Mouse (Mus musculus) C2C12 (cell line): ENCODE results near the gene Frmd8.
A peak's percentile ranks its signal among the peaks of the same experiment; 100 is the strongest.

Source experiments
- CEBPB ChIP-seq: IDR thresholded peaks from one replicate; pipeline ENCODE4 v1.6.1; 2011; ENCODE audit warnings: low read depth, mild to moderate bottlenecking, control low read depth, moderate library complexity
- CTCF ChIP-seq: IDR thresholded peaks from one replicate; pipeline ENCODE4 v1.5.1; 2011; ENCODE audit not compliant: control insufficient read depth, insufficient read depth, insufficient read length
- FOSL1 ChIP-seq: IDR thresholded peaks from one replicate; pipeline ENCODE4 v1.8.0; 2011; ENCODE audit warnings: mild to moderate bottlenecking, low read length; ENCODE audit not compliant: poor library complexity, insufficient read depth, severe bottlenecking
- MAX ChIP-seq: IDR thresholded peaks from one replicate; pipeline ENCODE4 v1.6.1; 2011; ENCODE audit warnings: mild to moderate bottlenecking, control low read depth
- MYOD1 ChIP-seq: IDR thresholded peaks from one replicate; pipeline ENCODE4 v1.6.1; 2011; ENCODE audit warnings: low read depth; ENCODE audit not compliant: control insufficient read depth, insufficient read length
- USF1 ChIP-seq: IDR thresholded peaks from one replicate; pipeline ENCODE4 v1.6.1; 2011; ENCODE audit warnings: low read depth, mild to moderate bottlenecking, control low read depth, moderate library complexity

GRCm38 (mm10) chr19:5885838-5886237, 10.8 kb upstream of the Frmd8 start:
- TF ChIP-seq CTCF: peak; percentile 7
- TF ChIP-seq MAX: no peak
- TF ChIP-seq USF1: no peak
- TF ChIP-seq FOSL1: no peak
- TF ChIP-seq CEBPB: no peak
- TF ChIP-seq MYOD1: no peak
